Mouse (Mus musculus) olfactory bulb, adult 2 months (tissue): Measurements from ENCODE around the gene Arhgef40. TPM values are rescaled to one million over a fixed set of nuclear protein-coding genes. Genes with fewer than 3 reads are reported as not detected.
A peak's percentile ranks its signal among the peaks of the same experiment; 100 is the strongest.
"Not testable (repeated sequence)": the region's sequence is repeated elsewhere in the genome, so short reads cannot be mapped to it uniquely, and the experiment has no call there.

Experiments
- H3K27ac ChIP-seq: fragments of 200-500 bp; 2 replicates; pipeline ENCODE4 v1.5.1; 2012; ENCODE audit warnings: low read depth, low read length; ENCODE audit not compliant: insufficient read depth
- H3K4me1 ChIP-seq: fragments of 200-500 bp; 2 replicates; pipeline ENCODE4 v1.6.1; 2012; ENCODE audit warnings: low read length; ENCODE audit not compliant: control insufficient read depth, insufficient read depth
- H3K4me3 ChIP-seq: fragments of 200-500 bp; 2 replicates; pipeline ENCODE4 v1.5.1; 2012; ENCODE audit warnings: mild to moderate bottlenecking, low read depth, low read length, moderate library complexity; ENCODE audit not compliant: insufficient read depth
- CTCF ChIP-seq: fragments of 200-500 bp; IDR thresholded peaks from 2 replicates; pipeline ENCODE4 v1.5.1; 2012; ENCODE audit warnings: low read depth, mild to moderate bottlenecking, low read length, moderate library complexity; ENCODE audit not compliant: insufficient read depth
- POLR2A ChIP-seq: fragments of 200-500 bp; IDR thresholded peaks from 2 replicates; pipeline ENCODE4 v1.6.1; 2012; ENCODE audit warnings: mild to moderate bottlenecking, low read depth, low read length, moderate library complexity; ENCODE audit not compliant: insufficient read depth
- WGBS: fragments of 180-500 bp; shearing (Covaris S2); methylation state at CpG from one replicate; pipeline ENCODE4 v1.1.7; 2018; 5-methylcytosine and 5-hydroxymethylcytosine counted together
- polyA plus RNA-seq: library from polyadenylated mRNA; stranded (reverse); fragments of >200 nt; gene quantifications from 2 replicates; pipeline ENCODE4 v1.2.4, GENCODE M21; 2012; ENCODE audit warnings: low replicate concordance; ENCODE audit not compliant: missing spikeins, insufficient read depth, insufficient read length

The Arhgef40 gene
- polyA plus RNA-seq, 1 experiment: not detected

- Histone ChIP-seq H3K4me3 (no peak overlapping the region), H3K4me1 (peaks cover 14% of the 10 kb centered on the region), H3K27ac (no peak overlapping the region)
- TF ChIP-seq POLR2A: no peak
- no peak for TF ChIP-seq CTCF
- 69% methylated on average over 4 of the region's 4 CpGs for WGBS
Measured at GRCm38 (mm10) chr14:52021138-52021529, 36.6 kb downstream of the Arhgef40 start.

- Histone ChIP-seq H3K4me3 (no peak overlapping the region), H3K27ac (no peak overlapping the region), H3K4me1 (peaks cover 14% of the 10 kb centered on the region)
- TF ChIP-seq POLR2A (no peak), CTCF (no peak)
- WGBS: 88% methylated on average over 8 of the region's 8 CpGs
Measured at GRCm38 (mm10) chr14:52021568-52022212, 37.2 kb downstream of the Arhgef40 start.

GRCm38 (mm10) chr14:52022244-52022708, 37.8 kb downstream of the Arhgef40 start:
- Histone ChIP-seq H3K27ac (no peak overlapping the region), H3K4me3 (no peak overlapping the region), H3K4me1 (peaks cover 14% of the 10 kb centered on the region)
- WGBS: 56% methylated on average over 3 of the region's 3 CpGs
- TF ChIP-seq CTCF (no peak), POLR2A (no peak)

GRCm38 (mm10) chr14:52022709-52023459, 38.4 kb downstream of the Arhgef40 start:
- H3K27ac ChIP-seq: peak overlapping the region; percentile 11
- H3K4me1 ChIP-seq: peaks cover 14% of the 10 kb centered on the region
- no peak for TF ChIP-seq POLR2A
- TF ChIP-seq CTCF: peak; percentile 53
- 3% methylated on average over 23 of the region's 23 CpGs for WGBS
- H3K4me3 ChIP-seq: peak overlapping the region; percentile 14; the same call in 1 of the 2 replicates

- H3K4me3 ChIP-seq: no peak overlapping the region
- H3K27ac ChIP-seq: no peak overlapping the region
- 53% methylated on average over 2 of the region's 2 CpGs for WGBS
- H3K4me1 ChIP-seq: peaks cover 5% of the 10 kb centered on the region
- TF ChIP-seq POLR2A (no peak), CTCF (no peak)
Measured at GRCm38 (mm10) chr14:52024133-52024532, 39.6 kb downstream of the Arhgef40 start.

GRCm38 (mm10) chr14:52026342-52026741, 41.8 kb downstream of the Arhgef40 start:
- peaks cover 4% of the 10 kb centered on the region for H3K4me1 ChIP-seq
- TF ChIP-seq CTCF (no peak), POLR2A (no peak)
- WGBS: 82% methylated on average over 4 of the region's 4 CpGs
- H3K27ac ChIP-seq: no peak overlapping the region
- no peak overlapping the region for H3K4me3 ChIP-seq

- no peak overlapping the region for H3K4me3 ChIP-seq
- TF ChIP-seq CTCF: no peak
- 92% methylated on average over 6 of the region's 6 CpGs for WGBS
- H3K27ac ChIP-seq: no peak overlapping the region
- H3K4me1 ChIP-seq: no peaks in the 10 kb centered on the region
Measured at GRCm38 (mm10) chr14:52035926-52036325, 51.4 kb downstream of the Arhgef40 start.

GRCm38 (mm10) chr14:52039332-52039731, 54.8 kb downstream of the Arhgef40 start:
- peaks cover 4% of the 10 kb centered on the region for H3K4me1 ChIP-seq
- TF ChIP-seq CTCF: no peak
- TF ChIP-seq POLR2A: no peak
- no peak overlapping the region for H3K4me3 ChIP-seq
- H3K27ac ChIP-seq: no peak overlapping the region
- 92% methylated on average over 5 of the region's 5 CpGs for WGBS

- not testable (repeated sequence) for H3K27ac ChIP-seq, H3K4me1 ChIP-seq, H3K4me3 ChIP-seq
- WGBS: 70% methylated on average over 3 of the region's 3 CpGs
Measured at GRCm38 (mm10) chr14:52042359-52042758, 57.8 kb downstream of the Arhgef40 start, which contains the start of gene Olfr221. Olfr221 (minus strand) TSS chr14:52042459.
